Mouse (Mus musculus): ENCODE data around the gene Myo16.

DNA sequence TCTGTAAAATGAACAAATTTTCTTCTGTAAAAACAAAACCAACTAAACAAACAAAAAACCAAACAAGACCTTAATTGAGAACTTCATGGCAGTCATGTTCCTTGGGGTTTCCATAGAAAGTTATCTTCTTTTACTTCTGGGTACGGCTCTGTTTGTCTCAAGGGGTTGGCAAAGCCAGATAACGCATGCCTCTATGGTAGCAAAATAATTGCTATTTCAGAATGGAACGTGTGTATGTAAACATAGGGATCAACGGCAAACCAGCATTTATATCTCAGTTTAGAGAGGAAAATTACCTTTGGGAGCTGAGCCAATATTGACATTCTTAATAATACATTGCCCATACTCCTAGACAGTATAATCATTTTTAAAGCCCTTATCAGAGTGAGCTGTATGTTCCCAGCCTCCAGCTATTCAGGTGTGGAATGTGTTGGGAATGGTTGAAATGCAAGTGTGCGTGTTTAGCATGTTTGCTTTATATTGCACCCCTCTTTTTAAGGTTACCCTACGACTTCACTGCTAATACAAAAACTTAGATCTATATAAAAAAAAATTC, 1.9 kb upstream of the Myo16 start:
- no peak for TF ChIP-seq CTCF (IDR thresholded peaks at IDR 0.05; ENCODE audit: extremely low read depth, insufficient read length, insufficient replicate concordance, low read depth, low read length)
- TF ChIP-seq POLR2A (IDR thresholded peaks at IDR 0.05; ENCODE audit: low read depth, low read length), result no peak

Data from small intestine, adult 2 months (tissue).